Mouse (Mus musculus): Measurements from ENCODE around the gene Nup50.

Nup50 gene

DNA sequence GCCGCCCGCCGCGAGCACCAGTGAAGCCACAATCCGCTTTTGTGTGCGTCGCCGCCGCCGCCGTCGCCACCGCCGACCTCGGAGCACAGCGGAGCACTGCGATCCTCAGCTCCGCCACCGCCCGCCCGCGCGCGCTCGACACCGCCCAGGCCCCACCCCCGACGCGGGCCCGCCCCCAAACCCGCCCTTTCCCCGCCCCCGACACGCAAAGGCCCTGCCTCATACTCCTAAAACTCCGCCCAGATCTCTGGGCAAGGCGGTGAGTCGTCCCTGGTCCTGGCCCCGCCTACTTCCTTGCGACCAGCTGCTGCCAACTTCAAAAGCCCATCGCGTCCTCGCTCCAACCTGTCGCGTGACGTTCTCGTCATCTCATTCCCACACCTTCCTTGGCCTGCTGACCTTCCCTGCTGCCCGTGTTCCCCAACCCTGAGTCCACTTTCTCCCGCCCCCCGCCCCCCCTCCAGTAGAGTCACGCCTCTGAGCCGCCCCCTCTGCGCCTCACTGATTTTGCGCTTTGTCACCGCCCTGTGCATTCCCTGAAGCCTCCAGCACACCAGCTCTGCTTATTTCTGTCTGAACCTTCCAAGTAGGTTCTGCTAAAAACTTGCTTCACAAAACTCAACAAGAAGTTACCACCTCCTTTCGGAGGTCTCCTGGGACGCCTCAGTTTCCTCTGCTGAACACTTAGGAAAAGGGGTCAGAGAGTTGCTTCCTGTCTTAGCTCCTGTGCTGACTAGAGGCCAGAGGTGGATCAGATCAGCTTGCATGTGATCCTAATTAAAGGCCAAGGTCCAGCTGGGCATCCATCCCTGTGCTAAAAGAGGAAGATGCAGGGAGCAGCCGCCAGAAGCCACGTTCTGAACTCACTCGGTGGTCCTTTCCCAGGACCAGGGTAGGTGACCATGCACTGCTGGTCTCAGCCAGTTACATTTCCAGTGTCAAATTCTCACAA is 64.9 kb downstream of the Nup50 start, which contains the start of gene 5031439G07Rik:
5031439G07Rik (minus strand) TSS at position 678 of the 952 bp plus-strand sequence.
- peak; percentile 89 to 92 for DNase-seq (ENCODE audit: low spot score in 2 of 2)

DNA sequence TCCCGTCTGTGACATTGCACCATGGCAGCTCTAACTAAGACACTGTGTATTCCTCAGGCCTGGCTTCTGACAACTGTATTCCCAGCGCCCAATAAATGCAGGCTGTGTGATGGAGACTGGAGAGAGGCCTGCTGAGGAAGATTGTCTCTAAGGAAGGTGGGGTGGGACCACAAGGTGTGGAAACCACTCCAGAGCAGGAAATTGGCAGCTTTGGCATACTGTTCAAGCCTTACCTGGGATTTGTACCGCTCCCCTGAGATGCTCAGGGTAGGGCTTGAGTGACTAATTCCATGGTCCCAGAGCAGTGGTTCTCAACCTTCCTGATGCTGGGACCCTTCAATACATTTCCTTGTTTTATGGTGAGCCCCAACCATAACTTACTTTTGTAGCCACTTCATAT is 65.9 kb downstream of the Nup50 start:
- no peak for DNase-seq (ENCODE audit: low spot score in 2 of 2)

DNA sequence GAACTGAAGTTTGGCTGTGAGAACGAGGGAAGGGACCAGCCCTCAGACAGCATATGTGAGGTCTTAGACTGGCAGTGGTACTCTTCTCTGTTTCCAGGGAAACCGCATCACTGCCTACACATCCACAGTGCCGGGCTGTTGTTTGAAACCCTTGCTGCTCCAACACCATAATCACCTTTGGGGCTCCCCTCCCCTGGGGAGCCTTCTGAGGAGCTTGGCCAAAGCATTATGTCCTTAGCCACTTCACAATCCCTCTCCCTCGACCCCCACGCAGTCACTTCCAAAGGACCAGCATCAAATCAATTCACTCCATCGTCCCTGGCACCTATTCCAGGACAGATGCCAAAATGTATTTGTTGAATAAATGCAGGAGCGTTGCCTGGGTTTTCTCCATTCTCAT is 66.6 kb downstream of the Nup50 start:
- DNase-seq (ENCODE audit: low spot score in 2 of 2), result no peak
